Mouse (Mus musculus): Measurements from ENCODE around the gene Arhgap42.

Arhgap42 gene

DNA sequence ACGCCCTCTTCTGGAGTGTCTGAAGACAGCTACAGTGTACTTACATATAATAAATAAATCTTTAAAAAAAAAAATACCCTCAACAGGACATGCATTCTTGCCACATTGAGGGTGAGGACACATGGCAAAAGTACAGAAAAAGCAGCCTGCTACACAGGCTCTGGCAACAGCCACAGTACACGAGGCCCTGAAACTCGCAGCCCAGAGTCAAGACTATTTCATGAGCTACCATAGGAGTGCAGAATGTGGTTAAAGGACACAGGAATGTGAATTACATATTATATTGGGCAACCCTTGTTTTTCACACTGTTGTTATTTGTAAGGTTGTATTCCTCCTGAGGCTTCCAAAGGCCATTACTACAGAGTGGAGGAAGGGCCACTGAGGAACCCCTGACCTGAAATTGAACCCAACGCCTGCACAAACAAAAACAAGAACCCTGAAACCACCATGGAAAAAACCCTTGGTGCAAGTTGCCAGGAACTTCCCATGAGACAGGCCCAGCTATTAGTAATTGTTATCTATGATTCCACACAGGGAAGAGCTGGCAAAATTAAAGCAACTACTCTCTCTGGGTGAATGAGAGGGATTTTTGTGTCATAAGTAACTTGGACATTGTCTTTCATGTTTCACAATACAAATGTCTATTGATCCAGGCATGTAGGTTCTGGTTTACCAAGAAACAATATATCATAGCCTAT lies 109.8 kb downstream of the Arhgap42 start:
- no peak for DNase-seq

DNA sequence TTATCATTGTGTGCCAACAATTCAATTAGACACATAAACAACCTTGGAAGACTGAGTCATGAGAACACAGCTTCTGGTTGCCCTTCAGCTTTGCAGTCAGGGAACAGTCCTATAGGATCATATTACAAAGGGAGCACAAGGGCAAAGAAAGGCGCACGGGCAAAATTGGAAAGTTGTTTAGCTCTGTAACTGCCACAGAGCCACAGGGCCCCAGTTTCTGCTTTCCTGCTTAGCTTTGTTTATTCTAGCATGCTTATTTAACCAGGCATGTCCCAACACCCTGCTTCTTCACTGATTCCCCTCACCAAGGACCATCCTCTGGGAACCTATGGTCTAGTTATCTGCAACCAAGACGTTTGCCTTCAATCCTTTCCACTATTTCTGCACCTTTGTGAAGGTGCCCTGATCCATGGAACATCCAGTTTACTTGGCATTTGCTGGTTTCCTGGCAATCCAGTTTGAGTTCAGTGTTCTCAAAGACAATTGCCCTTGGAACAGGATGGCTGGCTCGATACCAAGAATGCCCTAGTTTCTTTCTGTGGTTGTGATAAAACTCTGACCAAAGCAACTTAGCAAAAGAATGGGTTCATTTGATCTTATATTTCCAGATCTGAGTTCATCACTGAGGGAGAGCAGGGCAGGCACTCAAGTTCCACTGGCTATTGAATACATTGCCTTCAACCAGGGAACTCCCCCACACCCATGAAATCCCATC lies 111.7 kb downstream of the Arhgap42 start:
- no peak for DNase-seq

DNA sequence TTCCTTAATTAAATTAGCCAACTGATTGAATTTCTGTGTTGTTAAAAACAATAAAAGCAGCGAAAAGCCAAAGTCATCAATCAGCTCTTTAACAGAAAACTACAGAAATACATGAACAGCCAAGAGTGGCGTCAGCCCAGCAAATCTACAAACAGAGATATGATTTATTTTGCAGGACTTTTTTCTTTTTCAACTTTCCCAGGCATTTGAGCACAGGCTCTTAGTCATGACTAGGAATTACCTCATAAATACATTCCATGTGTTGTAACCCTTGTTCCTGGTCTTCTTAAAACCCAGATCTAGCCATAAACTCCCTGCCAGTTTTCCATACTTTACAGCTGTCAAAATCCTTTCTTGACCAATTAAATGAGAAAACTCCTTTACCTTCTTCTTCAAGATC lies 114.7 kb downstream of the Arhgap42 start:
- DNase-seq: no peak

DNA sequence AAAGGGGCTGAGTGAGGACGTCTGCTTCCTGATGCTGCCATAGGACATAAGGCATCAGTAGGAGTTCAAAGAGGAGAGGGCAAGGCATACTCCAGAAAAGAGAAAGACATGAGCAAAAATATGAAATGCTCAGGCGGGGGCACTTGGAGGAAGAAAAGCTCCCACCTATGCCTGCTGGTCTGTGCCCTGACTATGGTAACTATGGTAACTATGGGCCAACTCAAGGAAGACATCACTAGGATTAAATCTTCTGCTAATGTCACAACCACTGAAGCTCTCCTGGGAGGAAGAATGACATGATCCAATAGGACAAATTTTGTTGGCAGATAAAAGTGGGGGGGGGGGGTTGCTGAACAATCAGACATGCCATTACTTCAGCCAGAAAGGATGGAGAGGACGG lies 124.6 kb downstream of the Arhgap42 start:
- DNase-seq: no peak

DNA sequence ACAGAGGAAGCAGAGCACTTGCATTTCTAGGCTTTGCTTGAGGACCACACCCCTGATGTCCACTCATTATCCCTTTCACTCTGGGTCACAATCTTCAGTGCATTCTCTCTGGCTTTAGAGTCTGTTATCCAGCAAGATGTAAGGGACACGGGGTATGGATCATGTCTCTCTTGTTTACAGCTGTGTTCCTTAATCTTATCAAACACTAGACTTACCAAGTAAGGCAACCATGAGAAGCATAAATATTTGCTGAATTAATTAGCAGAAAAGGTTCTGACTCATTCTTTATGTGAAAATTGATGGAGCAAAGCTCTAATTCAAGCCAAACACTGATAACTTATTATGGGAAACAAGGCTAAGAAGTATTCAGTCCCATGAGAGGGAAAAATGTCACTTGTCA lies 125.1 kb downstream of the Arhgap42 start:
- no peak for DNase-seq

DNA sequence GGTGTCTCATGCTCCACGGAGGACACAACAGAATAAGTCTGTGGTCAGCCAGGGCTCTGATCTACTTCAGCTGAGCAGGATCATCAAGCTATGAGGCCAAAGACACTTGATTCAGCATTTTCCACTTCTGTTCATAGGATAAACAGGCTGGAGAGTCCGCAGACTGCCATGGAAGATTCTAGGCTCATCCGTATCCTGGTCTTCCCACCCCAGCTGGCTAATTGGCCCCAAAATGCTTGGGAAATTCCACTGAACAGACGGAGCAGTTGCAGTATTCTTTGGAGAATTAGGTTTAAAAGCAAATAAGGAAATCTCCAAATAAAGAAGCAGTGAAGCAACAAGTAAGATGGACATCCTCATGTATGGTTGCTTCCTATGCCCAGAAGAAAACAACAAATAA lies 126.0 kb downstream of the Arhgap42 start:
- no peak for DNase-seq

DNA sequence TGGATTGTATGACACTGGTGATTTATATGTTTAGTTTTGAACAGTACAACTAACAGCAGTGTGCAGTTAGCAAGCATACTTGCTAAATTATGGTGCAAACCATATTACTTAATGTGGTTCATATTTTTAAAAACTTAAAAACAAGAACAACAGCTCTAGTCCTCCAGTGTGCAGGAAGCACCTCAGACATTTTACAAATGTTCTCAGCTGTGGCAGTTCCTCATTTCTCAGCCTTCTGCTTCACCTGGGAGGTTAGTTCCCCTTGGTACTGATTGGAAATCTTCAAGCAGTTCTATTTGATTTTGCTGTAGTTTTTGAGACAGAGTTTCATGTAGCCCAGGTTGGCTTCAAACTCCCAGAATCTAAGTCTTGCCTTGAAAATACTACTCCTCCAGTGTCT lies 131.2 kb downstream of the Arhgap42 start:
- no peak for DNase-seq

DNA sequence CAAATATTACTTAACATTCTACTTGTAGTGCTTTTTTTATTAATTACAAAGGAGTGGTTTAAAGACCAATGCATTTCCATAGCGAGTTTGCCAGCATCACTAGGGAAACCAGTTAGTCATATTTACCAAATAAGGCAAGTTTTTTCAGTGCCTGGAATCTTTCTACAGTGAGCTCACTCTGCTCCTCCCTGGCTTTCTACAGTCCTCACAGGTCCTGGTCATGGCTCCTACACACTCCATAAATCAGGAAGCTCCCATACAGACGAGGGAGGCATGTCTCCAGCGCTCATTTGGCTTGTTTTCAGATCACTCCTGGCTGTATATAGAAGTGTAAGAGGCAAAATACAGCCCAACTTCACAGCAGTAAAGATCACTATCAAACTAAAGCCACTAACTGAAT lies 134.1 kb downstream of the Arhgap42 start:
- DNase-seq: no peak

DNA sequence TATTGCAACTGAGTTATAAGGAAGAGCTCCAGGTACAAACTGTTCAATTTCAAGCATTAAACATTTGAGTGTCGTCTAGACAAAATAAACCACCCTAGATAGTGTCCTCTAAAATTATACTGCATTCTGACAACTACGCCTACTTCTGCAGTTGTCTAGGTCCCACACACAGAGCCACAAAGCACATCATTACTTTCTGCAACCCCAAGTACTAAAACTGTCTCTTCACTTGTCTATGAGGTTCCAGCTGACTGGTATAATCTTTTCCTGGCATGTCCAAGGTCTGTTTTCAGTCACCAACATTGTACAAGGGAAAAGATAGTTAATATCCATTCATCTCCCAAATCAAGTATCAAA lies 136.8 kb downstream of the Arhgap42 start:
- no peak for DNase-seq

DNA sequence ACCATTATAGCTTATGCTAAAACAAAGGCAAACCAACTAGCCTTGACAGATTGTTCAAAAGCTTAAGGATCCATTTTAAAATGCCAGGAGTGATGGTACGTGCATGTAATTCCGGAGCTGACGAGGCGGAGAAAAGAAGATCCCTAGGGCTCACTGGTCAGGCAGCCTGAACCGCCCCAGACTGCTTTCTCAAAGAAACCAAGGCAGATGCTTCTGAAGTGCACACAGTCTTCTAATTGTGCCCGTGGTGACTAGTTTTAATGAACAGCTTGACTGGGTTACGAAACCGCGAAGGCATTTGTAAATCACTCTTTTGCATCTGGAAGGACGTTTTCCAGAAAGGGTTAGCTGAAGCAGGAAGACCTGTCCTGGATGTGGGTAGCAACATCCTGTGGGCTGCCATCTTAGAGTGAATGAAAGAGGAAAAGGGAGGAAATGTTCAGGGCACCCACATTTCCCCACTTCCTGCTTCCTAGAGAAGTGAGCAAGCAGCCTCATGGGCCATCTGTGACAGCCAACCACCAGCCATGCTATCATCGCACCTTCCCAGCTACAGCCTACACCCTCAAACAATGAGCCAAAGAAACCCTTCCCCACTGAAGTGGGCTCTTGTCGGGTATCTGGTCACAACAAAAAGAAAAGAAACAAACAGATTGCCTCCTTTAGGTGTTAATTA lies 137.3 kb downstream of the Arhgap42 start:
- DNase-seq: no peak

DNA sequence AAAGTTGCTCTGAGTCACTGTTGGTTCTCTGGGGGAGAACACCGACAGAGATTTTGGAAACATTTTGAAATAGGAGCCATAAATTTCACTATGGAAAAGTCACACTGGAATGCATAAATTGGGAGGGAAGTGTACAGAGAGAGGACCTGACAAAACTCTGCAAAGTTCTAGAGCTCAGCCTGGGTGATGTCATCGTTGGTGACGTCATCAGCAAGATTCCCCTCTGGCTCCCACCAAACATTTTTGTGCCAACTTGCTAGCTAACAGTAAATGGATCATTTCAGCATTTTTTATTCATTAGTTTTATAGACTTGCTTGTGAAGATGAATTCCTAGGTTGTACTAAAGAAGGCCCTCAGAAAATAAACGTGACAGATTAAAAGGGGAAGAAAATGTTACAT lies 137.8 kb downstream of the Arhgap42 start:
- no peak for DNase-seq

DNA sequence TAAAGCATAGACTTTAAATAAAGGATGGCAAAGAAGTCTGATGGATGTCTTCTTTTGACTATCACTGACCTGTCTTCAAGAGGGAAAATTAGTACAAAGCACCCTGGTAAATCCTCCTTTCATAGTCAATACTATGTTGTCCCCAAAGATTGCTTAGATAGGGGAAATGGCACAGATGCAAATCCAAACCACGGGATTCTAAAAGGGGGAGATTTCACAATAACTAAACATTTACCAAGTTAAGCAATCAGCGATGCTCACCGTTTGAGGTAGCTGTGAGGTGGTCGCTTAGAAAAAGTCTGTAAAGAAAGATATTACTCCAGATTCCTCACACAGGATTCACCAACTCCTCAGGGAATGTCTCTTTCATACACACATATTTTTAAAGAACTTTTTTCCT lies 141.1 kb downstream of the Arhgap42 start:
- no peak for DNase-seq

DNA sequence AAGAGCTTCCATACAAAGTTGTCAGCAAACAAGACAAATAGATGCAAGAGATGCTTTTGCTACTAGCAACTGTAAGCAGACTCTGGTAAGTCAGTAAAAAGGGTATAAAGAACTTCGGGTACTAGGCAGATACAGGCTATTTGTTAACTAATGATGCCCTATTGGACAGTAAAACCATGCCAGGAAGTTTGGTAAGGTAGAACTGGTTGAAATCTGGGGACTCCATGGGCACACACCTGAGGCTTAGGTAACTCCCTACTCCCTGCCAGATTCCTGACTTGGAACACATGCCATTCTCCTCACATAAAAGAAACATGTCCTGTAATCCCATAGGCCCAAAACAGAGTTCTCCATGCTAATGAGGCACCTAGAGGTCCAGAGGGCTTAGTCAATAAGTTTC lies 142.1 kb downstream of the Arhgap42 start:
- DNase-seq: no peak

DNA sequence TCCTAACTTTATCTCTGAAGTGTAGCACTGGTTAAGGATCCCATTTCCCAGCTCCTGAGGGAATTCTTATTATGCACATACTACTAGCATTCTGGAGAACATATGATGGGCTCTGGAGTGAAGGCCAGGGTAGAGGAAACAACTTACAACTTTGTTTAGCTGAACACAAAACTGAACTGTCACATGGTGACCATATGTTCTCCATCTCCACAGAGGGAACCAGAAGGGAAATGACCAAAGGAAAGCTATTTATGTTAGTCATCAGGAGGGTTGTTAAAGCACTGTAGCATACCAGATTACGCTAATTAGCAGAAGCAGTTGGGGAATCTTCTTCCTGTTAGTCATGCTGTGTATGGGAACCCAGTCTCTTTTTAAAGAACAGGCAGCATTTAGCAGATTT lies 145.8 kb downstream of the Arhgap42 start:
- DNase-seq: no peak

DNA sequence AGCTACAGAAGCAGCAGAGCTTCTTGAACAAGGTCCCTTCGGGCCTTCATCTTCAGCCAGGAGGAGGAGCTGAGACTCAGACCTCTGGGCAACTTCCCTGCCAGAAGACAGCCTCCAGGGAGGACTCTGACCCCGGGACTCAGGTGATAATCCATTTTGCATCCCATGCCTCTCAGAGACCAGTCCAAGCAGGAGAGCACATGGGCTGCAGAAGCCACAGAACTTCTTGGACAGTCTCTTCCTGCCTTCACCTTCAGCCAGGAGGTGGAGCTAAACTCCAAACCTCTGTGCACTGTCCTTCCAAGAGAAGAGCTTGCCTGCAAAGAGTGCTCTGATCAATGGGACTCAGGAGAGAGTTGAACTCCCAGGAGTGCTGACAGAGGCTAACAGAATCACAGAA lies 155.5 kb downstream of the Arhgap42 start:
- DNase-seq: no peak

DNA sequence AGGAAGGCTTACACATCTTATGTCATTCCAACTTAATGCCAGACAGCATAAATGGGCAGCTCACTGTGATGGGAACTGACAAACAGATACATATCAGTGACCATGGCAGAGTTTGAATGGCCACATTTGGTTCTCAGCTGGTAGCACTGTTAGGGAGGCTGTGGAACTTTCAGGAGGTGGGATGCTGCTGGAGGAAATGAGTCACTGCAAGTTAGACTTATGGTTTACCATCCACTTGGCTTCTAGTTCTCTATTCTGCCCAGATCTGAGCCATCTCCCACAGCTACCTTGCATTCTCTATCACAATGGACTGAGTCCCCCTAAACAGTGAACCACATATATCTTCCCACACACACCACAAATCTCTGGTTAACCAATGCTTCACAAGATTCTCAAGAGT lies 186.0 kb downstream of the Arhgap42 start:
- DNase-seq: no peak

DNA sequence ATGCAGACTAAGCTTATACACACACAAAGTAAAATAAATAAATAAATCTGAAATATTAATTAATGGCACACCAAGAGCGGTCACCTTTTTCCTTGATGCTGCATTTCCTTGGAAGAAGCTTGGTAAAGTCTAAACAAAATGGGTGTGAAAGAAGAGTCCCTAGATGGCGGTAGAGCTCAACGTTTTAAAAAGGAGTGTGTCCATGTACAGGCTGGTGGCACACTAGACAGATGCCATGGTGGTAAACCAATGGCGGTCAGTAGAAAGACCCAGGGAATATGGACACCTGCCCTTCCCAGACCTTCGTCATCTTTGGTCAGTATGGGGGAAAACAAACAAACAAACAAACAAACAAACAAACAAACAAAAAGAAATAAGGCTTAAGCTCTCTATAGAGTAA lies 187.7 kb downstream of the Arhgap42 start:
- DNase-seq: peak; percentile 6

DNA sequence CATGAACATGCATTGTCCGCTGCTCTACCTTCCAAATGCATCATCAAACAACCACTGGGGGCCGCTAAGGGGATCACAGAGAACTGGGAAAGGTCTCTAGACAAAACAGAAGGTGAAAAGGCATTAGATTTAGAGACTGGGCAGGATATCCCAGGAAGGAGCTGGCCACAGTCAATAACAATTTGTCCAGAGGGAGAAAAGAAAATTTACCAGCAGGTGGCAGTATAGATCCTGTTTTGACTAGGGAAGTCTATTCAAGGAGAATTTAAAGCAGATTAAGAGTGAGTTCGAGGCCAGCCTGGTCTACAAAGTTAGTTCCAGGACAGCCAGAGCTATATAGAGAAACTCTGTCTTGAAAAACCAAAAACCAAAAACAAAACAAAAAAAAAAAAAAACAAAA lies 189.7 kb downstream of the Arhgap42 start:
- DNase-seq: no peak

DNA sequence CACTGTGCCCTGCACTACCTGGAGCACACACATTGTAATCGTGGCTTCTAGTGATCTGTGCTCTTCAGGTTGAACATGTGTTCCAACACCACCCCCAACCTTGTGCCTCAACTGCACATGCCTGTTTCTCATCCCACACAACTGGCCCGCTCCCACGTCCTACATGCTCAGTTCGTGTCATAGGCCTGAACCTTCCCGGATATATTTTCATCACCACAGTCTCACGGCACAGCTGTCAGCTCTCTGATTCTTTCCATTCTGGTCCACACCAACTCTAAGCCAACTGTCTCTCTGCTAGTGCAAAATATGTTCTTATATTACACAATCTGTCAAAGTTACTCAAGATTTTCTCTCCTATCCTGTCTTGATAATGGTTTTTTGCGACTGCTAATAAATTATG lies 197.9 kb downstream of the Arhgap42 start:
- no peak for DNase-seq

DNA sequence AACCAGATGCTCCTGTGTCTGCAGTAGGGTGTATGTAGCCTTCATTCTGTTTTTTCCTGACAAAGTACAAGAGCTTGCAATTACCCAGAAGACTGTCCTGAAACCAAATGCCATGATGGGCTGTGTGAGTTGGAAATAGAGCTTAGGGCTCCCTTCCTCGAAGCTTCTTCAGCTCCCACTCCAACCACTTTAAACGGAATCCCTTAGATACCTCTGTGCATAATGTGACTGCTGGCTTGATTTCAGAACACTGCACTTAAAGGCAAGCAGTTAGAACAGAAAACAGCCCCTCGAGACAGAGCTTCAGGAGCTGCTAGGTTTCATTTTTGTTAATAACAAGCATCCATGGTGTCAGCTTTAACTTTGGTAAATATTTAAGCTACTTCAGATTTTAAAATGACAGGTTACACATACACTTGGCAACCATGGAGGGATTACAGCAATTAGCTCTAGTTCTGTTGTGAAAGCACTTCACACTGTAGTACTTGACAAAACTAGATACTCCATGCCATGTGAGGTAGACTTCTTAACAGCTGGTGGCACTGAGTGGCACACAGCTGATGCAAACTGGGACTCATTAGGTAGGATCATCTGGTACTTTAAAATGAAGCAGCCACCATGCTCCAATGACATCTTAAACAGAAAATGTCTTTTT lies 201.8 kb downstream of the Arhgap42 start:
- DNase-seq: no peak

DNA sequence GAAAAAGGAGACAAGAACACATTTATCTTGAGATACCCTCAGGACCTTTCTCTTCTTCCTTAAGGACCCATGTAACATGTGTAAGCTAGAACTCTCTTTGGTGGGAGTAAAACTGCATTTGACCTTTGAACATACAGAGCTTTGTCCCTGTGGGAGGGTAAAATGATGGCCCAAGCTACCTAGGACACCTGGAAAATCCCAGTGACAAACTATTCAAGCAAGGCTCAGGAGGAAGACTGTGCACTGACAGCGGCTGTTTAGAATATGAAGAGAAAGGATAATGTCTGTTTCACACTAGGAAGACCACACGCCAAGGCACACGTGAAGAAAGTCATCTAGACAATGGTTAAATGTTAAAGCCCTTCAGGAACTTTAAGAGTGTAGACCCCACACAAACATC lies 211.0 kb downstream of the Arhgap42 start:
- DNase-seq: no peak

DNA sequence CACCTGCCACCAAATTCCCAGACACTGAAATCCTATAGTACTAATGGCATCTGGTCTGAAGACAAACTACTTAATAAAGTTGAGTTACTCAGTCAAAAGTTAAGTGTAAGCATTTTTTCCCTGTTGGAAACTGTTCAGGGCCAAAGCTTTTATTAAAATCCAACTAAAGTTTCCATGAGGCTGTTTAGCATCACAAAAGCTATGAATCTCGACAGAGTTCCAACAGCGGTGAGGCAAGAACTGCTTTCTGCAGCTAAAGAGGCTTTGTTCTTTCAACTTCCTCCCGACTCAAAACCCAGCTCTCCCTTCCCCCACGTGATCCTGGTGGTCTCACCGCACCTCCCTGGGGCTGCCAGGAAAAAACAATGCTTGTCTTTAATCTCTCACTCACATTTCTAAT lies 211.5 kb downstream of the Arhgap42 start:
- DNase-seq: no peak

DNA sequence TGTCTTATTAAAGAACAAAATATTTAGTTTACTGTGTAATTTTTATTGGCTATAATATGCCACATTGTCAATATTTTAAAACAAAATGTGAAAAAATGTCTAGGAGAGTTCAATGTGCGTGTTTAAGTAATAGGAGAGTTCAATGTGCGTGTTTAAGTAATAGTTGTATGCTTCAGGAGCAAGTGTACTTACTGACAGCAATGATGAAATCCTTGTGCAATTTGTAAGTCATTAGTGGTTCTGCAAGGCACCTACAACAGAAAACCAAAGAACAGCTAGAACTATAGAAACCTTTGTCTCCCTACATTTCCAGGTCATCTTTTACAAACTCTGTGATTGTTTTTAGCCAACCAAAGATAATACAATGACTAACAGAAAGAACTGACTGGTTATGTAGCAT lies 223.8 kb downstream of the Arhgap42 start:
- DNase-seq: no peak

DNA sequence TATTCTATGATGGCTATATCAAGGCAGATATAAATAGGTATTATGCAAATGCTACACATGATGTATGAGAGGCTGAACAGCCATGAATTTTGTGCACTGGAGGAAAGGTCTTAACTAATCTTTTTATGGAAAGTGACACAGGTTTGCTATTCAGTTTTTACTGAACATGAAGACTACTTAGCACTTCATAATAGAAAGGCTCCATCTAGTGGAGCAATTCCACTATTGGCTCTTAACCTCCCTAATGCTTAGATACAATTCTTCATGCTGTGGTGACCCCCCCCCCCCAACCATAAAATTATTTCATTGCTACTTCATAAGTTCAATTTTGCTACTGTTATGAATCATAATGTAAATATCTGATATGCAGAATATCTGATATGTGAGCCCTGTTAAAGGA lies 237.7 kb downstream of the Arhgap42 start:
- no peak for DNase-seq
